Mouse (Mus musculus) right cerebral cortex, adult 18-20 months (tissue): ENCODE results near the gene Eif4e.

ENCODE experiments used
- DNase-seq: peaks from one replicate; pipeline ENCODE4 v3.0.0; 2022; ENCODE audit warnings: mixed read lengths

The Eif4e gene

GRCm38 (mm10) chr3:138588001-138588400 is 62.0 kb downstream of the Eif4e start:
- no peak for DNase-seq

DNA sequence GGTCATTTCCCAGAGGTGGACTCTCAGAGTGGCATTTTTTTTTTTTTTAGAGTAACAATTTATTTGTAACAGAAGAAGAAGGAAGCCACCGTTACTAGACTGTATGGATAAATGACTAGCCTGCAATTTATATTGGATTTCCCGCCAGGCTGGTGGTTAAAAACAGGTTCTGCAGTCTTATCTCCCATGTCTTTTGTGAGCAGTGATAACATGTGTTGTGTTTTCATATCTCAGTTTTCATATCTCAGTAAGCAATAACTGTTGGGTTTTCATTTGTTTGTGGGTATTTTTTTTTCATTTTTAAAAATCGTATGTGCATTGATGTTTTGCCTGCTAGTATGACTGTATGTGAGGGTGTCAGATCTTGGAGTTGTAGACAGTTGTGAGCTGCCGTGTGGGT is 65.0 kb downstream of the Eif4e start:
- no peak for DNase-seq

GRCm38 (mm10) chr3:138591806-138592365 is 65.9 kb downstream of the Eif4e start:
- no peak for DNase-seq

DNA sequence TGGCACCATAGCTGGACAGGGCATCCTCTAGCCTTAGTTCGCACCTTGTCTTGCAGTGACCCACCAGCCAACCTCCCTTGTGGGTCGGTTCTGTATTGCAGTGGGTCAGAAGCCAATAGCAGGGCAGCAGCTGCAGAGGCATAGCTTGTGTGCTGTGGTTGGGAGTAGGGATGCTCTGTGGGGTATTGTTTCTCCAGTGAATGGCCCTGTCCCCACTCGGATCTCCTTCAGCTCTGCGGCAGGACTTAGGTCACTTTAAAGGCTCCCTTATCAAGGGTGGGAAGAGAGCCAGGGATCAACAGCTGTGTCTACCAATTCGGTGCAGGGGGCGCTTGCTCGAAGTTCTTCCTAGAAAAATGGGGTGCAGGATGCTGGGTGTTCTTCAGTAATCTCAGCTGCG is 67.2 kb downstream of the Eif4e start:
- DNase-seq = no peak

- no peak for DNase-seq
Measured at GRCm38 (mm10) chr3:138593911-138594310, 67.9 kb downstream of the Eif4e start.

DNA sequence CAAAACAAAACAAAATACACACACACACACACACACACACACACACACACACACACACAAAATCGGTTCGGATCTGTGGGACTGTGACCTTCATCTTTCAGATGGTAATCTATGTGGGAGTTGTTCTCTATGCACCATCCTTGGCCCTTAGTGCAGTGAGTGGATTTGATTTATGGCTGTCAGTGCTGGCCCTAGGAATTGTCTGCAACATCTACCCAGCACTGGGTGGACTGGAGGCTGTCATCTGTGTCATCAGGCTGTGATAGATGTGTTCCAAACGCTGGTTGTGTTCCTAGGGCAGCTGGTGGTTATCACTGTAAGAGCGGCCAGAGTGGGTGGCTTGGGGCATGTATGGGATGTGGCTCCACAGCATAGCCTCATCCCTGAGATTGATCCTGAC is 75.1 kb downstream of the Eif4e start:
- no peak for DNase-seq

DNA sequence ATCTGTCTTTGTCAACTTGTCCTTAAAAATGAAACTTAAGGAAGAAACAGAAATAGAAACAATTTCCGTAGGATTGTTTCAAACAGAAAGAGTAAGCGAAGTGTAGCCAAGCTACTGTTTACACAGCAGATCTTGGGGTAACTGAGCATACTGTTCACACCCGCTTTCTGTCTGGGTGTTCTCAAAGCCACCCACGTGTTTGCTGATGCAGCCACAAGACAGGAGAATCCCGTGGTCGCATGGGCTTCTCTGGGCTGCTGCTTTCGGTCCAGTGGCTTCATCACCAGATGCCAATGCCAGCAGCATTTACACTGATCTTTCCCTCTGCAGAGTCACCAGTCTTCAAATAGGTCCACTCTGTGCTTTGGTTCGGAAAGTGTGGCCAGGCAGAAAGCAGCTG is 79.2 kb downstream of the Eif4e start:
- DNase-seq = no peak

DNA sequence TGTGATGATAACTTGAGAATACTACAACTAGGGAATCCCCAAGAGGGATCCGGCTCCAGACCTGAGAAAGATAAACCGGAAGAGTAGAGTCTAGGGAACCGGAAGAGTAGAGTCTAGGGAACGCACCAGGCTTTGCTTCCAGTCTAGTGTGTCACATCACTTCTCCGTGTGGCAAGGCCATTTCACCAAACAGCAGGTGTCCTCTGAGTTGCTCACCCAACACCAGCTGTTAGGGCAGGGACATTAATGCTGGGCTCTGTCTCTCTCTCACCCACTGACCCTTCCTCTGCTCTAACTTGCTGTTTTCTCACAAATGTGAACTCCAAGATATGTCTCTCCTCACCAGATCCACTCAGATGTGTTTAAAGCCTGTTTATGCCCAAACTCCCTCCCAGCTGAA is 82.7 kb downstream of the Eif4e start:
- no peak for DNase-seq
